Mouse (Mus musculus) forebrain, embryonic 14.5 days (tissue): ENCODE results near the gene Ifnl2. TPM values are rescaled to one million over a fixed set of nuclear protein-coding genes. Genes with fewer than 3 reads are reported as not detected.

Experiments used
- polyA plus RNA-seq: library from polyadenylated mRNA; unstranded; fragments of >200 nt; fragmentation: Nextera tagmentation; extraction: Ambion mirVana; gene quantifications from 2 replicates; pipeline ENCODE4 v1.2.1, GENCODE M21; 2014

Gene Ifnl2
- polyA plus RNA-seq, 1 experiment from 2014 or later: not detected

Other genes starting within 250 kb of the Ifnl2 start
- gene Eid2, start 242.6 kb downstream of the Ifnl2 start, polyA plus RNA-seq: 6.0 and 8.6 TPM in 2 replicates
- gene Eid2b, start 232.7 kb downstream of the Ifnl2 start, polyA plus RNA-seq: 33.3 and 35.1 TPM in 2 replicates
- gene Selenov, start 219.3 kb downstream of the Ifnl2 start, polyA plus RNA-seq: 0.22 and 0.23 TPM in 2 replicates
- gene Dll3, start 208.2 kb downstream of the Ifnl2 start, polyA plus RNA-seq: 14.2 and 16.3 TPM in 2 replicates
- 163 and 171 TPM in 2 replicates for gene Timm50, start 198.4 kb downstream of the Ifnl2 start, polyA plus RNA-seq
- gene Supt5, start 171.7 kb downstream of the Ifnl2 start, polyA plus RNA-seq: 62.6 and 77.8 TPM in 2 replicates
- gene Rps16, start 159.8 kb downstream of the Ifnl2 start, polyA plus RNA-seq: 539 and 750 TPM in 2 replicates
- 17.7 and 27.5 TPM in 2 replicates for gene Plekhg2, start 137.9 kb downstream of the Ifnl2 start, polyA plus RNA-seq
- gene Zfp36, start 130.2 kb downstream of the Ifnl2 start, polyA plus RNA-seq: 3.3 and 5.6 TPM in 2 replicates
- gene Med29, start 117.7 kb downstream of the Ifnl2 start, polyA plus RNA-seq: 42.3 and 52.9 TPM in 2 replicates
- gene Paf1, start 117.5 kb downstream of the Ifnl2 start, polyA plus RNA-seq: 59.3 and 73.1 TPM in 2 replicates
- gene Gmfg, start 73.0 kb downstream of the Ifnl2 start, polyA plus RNA-seq: 3.3 and 4.9 TPM in 2 replicates
- gene Lrfn1, start 58.5 kb downstream of the Ifnl2 start, polyA plus RNA-seq: 8.7 and 9.8 TPM in 2 replicates
- gene Ifnl3, start 12.4 kb upstream of the Ifnl2 start, polyA plus RNA-seq: not detected in 2 replicates
- not detected in 2 replicates for gene Sycn, start 30.4 kb upstream of the Ifnl2 start, polyA plus RNA-seq
- not detected in 2 replicates for gene Nccrp1, start 36.8 kb upstream of the Ifnl2 start, polyA plus RNA-seq
- 20.1 and 24.1 TPM in 2 replicates for gene Samd4b, start 87.7 kb upstream of the Ifnl2 start, polyA plus RNA-seq
- 12.6 and 16.0 TPM in 2 replicates for gene Pak4, start 87.7 kb upstream of the Ifnl2 start, polyA plus RNA-seq
- gene Acp7, start 120.9 kb upstream of the Ifnl2 start, polyA plus RNA-seq: not detected in 2 replicates
- gene Fbxo27, start 182.4 kb upstream of the Ifnl2 start, polyA plus RNA-seq: 4.3 and 5.9 TPM in 2 replicates
- 3.0 and 3.4 TPM in 2 replicates for gene Fbxo17, start 206.3 kb upstream of the Ifnl2 start, polyA plus RNA-seq
- 133 and 141 TPM in 2 replicates for gene Mrps12, start 231.4 kb upstream of the Ifnl2 start, polyA plus RNA-seq
- 17.6 and 17.7 TPM in 2 replicates for gene Sars2, start 231.5 kb upstream of the Ifnl2 start, polyA plus RNA-seq
- gene Ccer2, start 245.7 kb upstream of the Ifnl2 start, polyA plus RNA-seq: not detected in 2 replicates